Mouse (Mus musculus): ENCODE measurements around the gene Decr2. TPM values are rescaled to one million over a fixed set of nuclear protein-coding genes. Genes with fewer than 3 reads are reported as not detected.
A peak's percentile ranks its signal among the peaks of the same experiment; 100 is the strongest.
"Not testable (repeated sequence)": the region's sequence is repeated elsewhere in the genome, so short reads cannot be mapped to it uniquely, and the experiment has no call there.

The Decr2 gene
- polyA plus RNA-seq, 1 experiment from 2014 or later = 45.7 TPM

GRCm38 (mm10) chr17:26111024-26111423 is 20.9 kb upstream of the Decr2 start:
- Histone ChIP-seq H3K9me3 (replicated peaks) (no peaks in the 10 kb centered on the region), H3K27me3 (peaks cover 68% of the 10 kb centered on the region), H3K9ac (no peak overlapping the region), H3K4me1 (peaks cover 34% of the 10 kb centered on the region), H3K4me3 (replicated peaks) (no peak overlapping the region), H3K4me2 (no peak overlapping the region), H3K36me3 (no peaks in the 10 kb centered on the region), H3K27ac (no peak overlapping the region)
- 8% methylated on average over 4 of the region's 4 CpGs for WGBS
- no peak for ATAC-seq (replicated peaks; ENCODE audit: low FRiP score)

- Histone ChIP-seq H3K27me3 (peaks cover 59% of the 10 kb centered on the region), H3K36me3 (no peaks in the 10 kb centered on the region), H3K9ac (no peak overlapping the region), H3K27ac (no peak overlapping the region), H3K4me2 (no peak overlapping the region), H3K9me3 (replicated peaks) (no peaks in the 10 kb centered on the region), H3K4me1 (peaks cover 25% of the 10 kb centered on the region), H3K4me3 (replicated peaks) (no peak overlapping the region)
- ATAC-seq (replicated peaks; ENCODE audit: low FRiP score) = no peak
- WGBS = 32% methylated on average over 4 of the region's 4 CpGs
These were observed 20.0 kb upstream of the Decr2 start for GRCm38 (mm10) chr17:26110156-26110555.

GRCm38 (mm10) chr17:26105619-26106018 is 15.5 kb upstream of the Decr2 start:
- Histone ChIP-seq H3K27ac (no peak overlapping the region), H3K4me3 (replicated peaks) (no peak overlapping the region), H3K4me1 (peaks cover 4% of the 10 kb centered on the region), H3K4me2 (no peak overlapping the region), H3K36me3 (no peaks in the 10 kb centered on the region), H3K9me3 (replicated peaks) (no peaks in the 10 kb centered on the region), H3K9ac (no peak overlapping the region), H3K27me3 (peaks cover 14% of the 10 kb centered on the region)
- ATAC-seq (replicated peaks; ENCODE audit: low FRiP score) = no peak
- 56% methylated on average over 3 of the region's 4 CpGs for WGBS

GRCm38 (mm10) chr17:26101478-26101877 is 11.3 kb upstream of the Decr2 start:
- Histone ChIP-seq H3K4me3 (replicated peaks) (no peak overlapping the region), H3K9me3 (replicated peaks) (no peaks in the 10 kb centered on the region), H3K4me2 (no peak overlapping the region), H3K4me1 (0 out of 2 replicates have a peak, but pooled peaks cover 3% of the 10 kb centered on the region), H3K9ac (no peak overlapping the region), H3K36me3 (no peaks in the 10 kb centered on the region), H3K27me3 (no peaks in the 10 kb centered on the region), H3K27ac (no peak overlapping the region)
- whole genome bisulfite sequencing = 25% methylated on average over 4 of the region's 4 CpGs
- peak; percentile 71 for ATAC-seq (replicated peaks; ENCODE audit: low FRiP score)

- Histone ChIP-seq H3K36me3 (no peaks in the 10 kb centered on the region), H3K27me3 (no peaks in the 10 kb centered on the region), H3K4me2 (no peak overlapping the region), H3K4me3 (replicated peaks) (no peak overlapping the region), H3K9me3 (replicated peaks) (no peaks in the 10 kb centered on the region), H3K4me1 (peaks cover 8% of the 10 kb centered on the region), H3K9ac (no peak overlapping the region), H3K27ac (no peak overlapping the region)
- no peak for ATAC-seq (replicated peaks; ENCODE audit: low FRiP score)
- WGBS = 45% methylated on average over 2 of the region's 2 CpGs
These were observed 10.0 kb upstream of the Decr2 start for GRCm38 (mm10) chr17:26100166-26100565.

GRCm38 (mm10) chr17:26099316-26099715 is 9.2 kb upstream of the Decr2 start:
- H3K4me2 ChIP-seq; H3K4me3 ChIP-seq (replicated peaks); H3K9ac ChIP-seq; H3K9me3 ChIP-seq (replicated peaks); H3K36me3 ChIP-seq; H3K27ac ChIP-seq; ATAC-seq (replicated peaks; ENCODE audit: low FRiP score); H3K27me3 ChIP-seq: not testable (repeated sequence)
- peaks cover 14% of the 10 kb centered on the region for H3K4me1 ChIP-seq
- WGBS = 70% methylated on average over 3 of the region's 3 CpGs

GRCm38 (mm10) chr17:26098461-26098860 is 8.3 kb upstream of the Decr2 start:
- no peaks in the 10 kb centered on the region for H3K9me3 ChIP-seq (replicated peaks)
- ATAC-seq (replicated peaks; ENCODE audit: low FRiP score) = no peak
- H3K9ac ChIP-seq = no peak overlapping the region
- peaks cover 17% of the 10 kb centered on the region for H3K4me1 ChIP-seq
- H3K27ac ChIP-seq = no peak overlapping the region
- no peak overlapping the region for H3K4me3 ChIP-seq (replicated peaks)
- no peaks in the 10 kb centered on the region for H3K27me3 ChIP-seq
- H3K36me3 ChIP-seq = 0 out of 2 replicates have a peak, but pooled peaks cover 3% of the 10 kb centered on the region
- no peak overlapping the region for H3K4me2 ChIP-seq
- 93% methylated on average over 7 of the region's 7 CpGs for WGBS

GRCm38 (mm10) chr17:26095121-26095740 is 5.1 kb upstream of the Decr2 start, which contains the start of gene Nme4:
Gene Nme4, minus strand, starts transcription at chr17:26095602.
- no peaks in the 10 kb centered on the region for H3K9me3 ChIP-seq (replicated peaks)
- peak within 1 kb of the TSS; percentile 84 for H3K27ac ChIP-seq
- H3K4me2 ChIP-seq = peak within 1 kb of the TSS; percentile 88
- peaks cover 14% of the 10 kb centered on the region for H3K4me1 ChIP-seq
- peak within 1 kb of the TSS; percentile 60 for H3K9ac ChIP-seq
- H3K27me3 ChIP-seq = no peaks in the 10 kb centered on the region
- peaks cover 19% of the 10 kb centered on the region for H3K36me3 ChIP-seq
- peak; percentile 72 for ATAC-seq (replicated peaks; ENCODE audit: low FRiP score)
- 3% methylated on average over 47 of the region's 47 CpGs for WGBS
- peak within 1 kb of the TSS; percentile 65 for H3K4me3 ChIP-seq (replicated peaks)

GRCm38 (mm10) chr17:26094531-26095110 is 4.5 kb upstream of the Decr2 start:
- H3K9ac ChIP-seq = peak overlapping the region; percentile 60
- WGBS = 22% methylated on average over 9 of the region's 9 CpGs
- peaks cover 18% of the 10 kb centered on the region for H3K4me1 ChIP-seq
- H3K36me3 ChIP-seq = peaks cover 19% of the 10 kb centered on the region
- peak overlapping the region; percentile 88 for H3K4me2 ChIP-seq
- H3K9me3 ChIP-seq (replicated peaks) = no peaks in the 10 kb centered on the region
- peak overlapping the region; percentile 84 for H3K27ac ChIP-seq
- no peaks in the 10 kb centered on the region for H3K27me3 ChIP-seq
- peak overlapping the region; percentile 65 for H3K4me3 ChIP-seq (replicated peaks)
- no peak for ATAC-seq (replicated peaks; ENCODE audit: low FRiP score)

GRCm38 (mm10) chr17:26087059-26087564 is 3.0 kb downstream of the Decr2 start:
- H3K36me3 ChIP-seq = peaks cover 40% of the 10 kb centered on the region
- no peak overlapping the region for H3K9ac ChIP-seq
- H3K4me2 ChIP-seq = no peak overlapping the region
- H3K27me3 ChIP-seq = no peaks in the 10 kb centered on the region
- H3K4me1 ChIP-seq = peaks cover 11% of the 10 kb centered on the region
- no peak overlapping the region for H3K4me3 ChIP-seq (replicated peaks)
- no peak for ATAC-seq (replicated peaks; ENCODE audit: low FRiP score)
- no peaks in the 10 kb centered on the region for H3K9me3 ChIP-seq (replicated peaks)
- 83% methylated on average over 9 of the region's 9 CpGs for WGBS
- no peak overlapping the region for H3K27ac ChIP-seq

- H3K9ac ChIP-seq = no peak overlapping the region
- H3K4me3 ChIP-seq (replicated peaks) = no peak overlapping the region
- H3K36me3 ChIP-seq = peaks cover 29% of the 10 kb centered on the region
- H3K27me3 ChIP-seq = no peaks in the 10 kb centered on the region
- H3K4me2 ChIP-seq = no peak overlapping the region
- WGBS = 28% methylated on average over 2 of the region's 2 CpGs
- ATAC-seq (replicated peaks; ENCODE audit: low FRiP score) = peak; percentile 12; the same call in 1 of the 2 replicates
- no peak overlapping the region for H3K27ac ChIP-seq
- no peaks in the 10 kb centered on the region for H3K9me3 ChIP-seq (replicated peaks)
- H3K4me1 ChIP-seq = peaks cover 7% of the 10 kb centered on the region; the same call in 1 of the 2 replicates
These were observed 9.3 kb downstream of the Decr2 start for GRCm38 (mm10) chr17:26080867-26081266.

GRCm38 (mm10) chr17:26078851-26079250 is 11.3 kb downstream of the Decr2 start:
- 79% methylated on average over 2 of the region's 2 CpGs for WGBS
- Histone ChIP-seq H3K36me3 (peaks cover 15% of the 10 kb centered on the region), H3K9ac (no peak overlapping the region), H3K9me3 (replicated peaks) (no peaks in the 10 kb centered on the region), H3K27ac (no peak overlapping the region), H3K27me3 (no peaks in the 10 kb centered on the region), H3K4me3 (replicated peaks) (no peak overlapping the region), H3K4me2 (no peak overlapping the region), H3K4me1 (peaks cover 7% of the 10 kb centered on the region; the same call in 1 of the 2 replicates)
- no peak for ATAC-seq (replicated peaks; ENCODE audit: low FRiP score)
